Mouse (Mus musculus): Measurements from ENCODE around the gene Pitpnm2.

DNA sequence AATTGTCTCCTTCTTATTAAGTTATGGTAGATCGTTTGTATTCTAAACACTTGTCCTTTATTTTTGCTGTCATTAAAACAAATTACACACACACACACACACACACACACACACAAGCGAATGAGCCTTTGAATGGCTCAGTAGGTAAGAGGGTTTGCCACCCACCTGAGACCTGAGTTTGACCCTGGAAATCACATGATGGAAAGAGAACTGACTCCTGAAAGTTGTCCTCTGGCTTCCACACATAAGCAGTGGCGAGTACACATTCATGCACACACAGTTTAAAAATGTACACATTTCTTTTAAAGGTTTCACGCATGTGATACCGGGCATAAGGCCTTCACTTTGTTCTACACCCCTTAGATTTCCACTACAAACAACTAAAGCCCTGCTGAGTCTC is 20.7 kb upstream of the Pitpnm2 start:
- TF ChIP-seq CTCF (IDR thresholded peaks at IDR 0.05; ENCODE audit: low read depth, low read length), result no peak
- no peak for TF ChIP-seq POLR2A (IDR thresholded peaks at IDR 0.05; ENCODE audit: borderline replicate concordance, low read depth, low read length)
